Mouse (Mus musculus) ovary, postnatal 10 days (tissue): ENCODE data around the gene Aebp1.

Experiments
- DNase-seq: peaks from one replicate; pipeline ENCODE4 v3.0.0; 2022; ENCODE audit warnings: low spot score

The Aebp1 gene

GRCm38 (mm10) chr11:5861678-5862393 lies at the start of gene Aebp1:
Aebp1 (plus strand) TSS chr11:5861947.
- peak; percentile 56 for DNase-seq

GRCm38 (mm10) chr11:5813381-5813780 lies 48.4 kb upstream of the Aebp1 start:
- DNase-seq: no peak

- no peak for DNase-seq
Measured at GRCm38 (mm10) chr11:5819223-5819622, 42.5 kb upstream of the Aebp1 start.

GRCm38 (mm10) chr11:5825432-5825831 lies 36.3 kb upstream of the Aebp1 start:
- no peak for DNase-seq

GRCm38 (mm10) chr11:5827931-5828330 lies 33.8 kb upstream of the Aebp1 start:
- no peak for DNase-seq

- DNase-seq: no peak
Measured at GRCm38 (mm10) chr11:5828509-5829191, 33.1 kb upstream of the Aebp1 start.

GRCm38 (mm10) chr11:5829327-5829726 lies 32.4 kb upstream of the Aebp1 start:
- no peak for DNase-seq

- DNase-seq: no peak
Measured at GRCm38 (mm10) chr11:5834506-5834905, 27.2 kb upstream of the Aebp1 start.

GRCm38 (mm10) chr11:5835057-5835456 lies 26.7 kb upstream of the Aebp1 start:
- DNase-seq: no peak

- no peak for DNase-seq
Measured at GRCm38 (mm10) chr11:5836126-5836525, 25.6 kb upstream of the Aebp1 start.

GRCm38 (mm10) chr11:5837251-5838246 lies 24.2 kb upstream of the Aebp1 start, which contains the start of gene Polm:
Polm (minus strand) TSS chr11:5838016.
- DNase-seq: peak; percentile 71

- DNase-seq: no peak
Measured at GRCm38 (mm10) chr11:5840346-5840745, 21.4 kb upstream of the Aebp1 start.

GRCm38 (mm10) chr11:5841751-5842150 lies 20.0 kb upstream of the Aebp1 start:
- no peak for DNase-seq

- DNase-seq: no peak
Measured at GRCm38 (mm10) chr11:5843131-5843530, 18.6 kb upstream of the Aebp1 start.

- DNase-seq: no peak
Measured at GRCm38 (mm10) chr11:5846639-5847345, 15.0 kb upstream of the Aebp1 start.

- DNase-seq: no peak
Measured at GRCm38 (mm10) chr11:5848741-5849140, 13.0 kb upstream of the Aebp1 start.

- no peak for DNase-seq
Measured at GRCm38 (mm10) chr11:5849316-5849715, 12.4 kb upstream of the Aebp1 start.

- no peak for DNase-seq
Measured at GRCm38 (mm10) chr11:5850452-5850851, 11.3 kb upstream of the Aebp1 start.

GRCm38 (mm10) chr11:5851021-5851736 lies 10.6 kb upstream of the Aebp1 start:
- no peak for DNase-seq

GRCm38 (mm10) chr11:5852314-5852713 lies 9.4 kb upstream of the Aebp1 start:
- DNase-seq: no peak

GRCm38 (mm10) chr11:5855481-5855880 lies 6.3 kb upstream of the Aebp1 start:
- DNase-seq: no peak
